Mouse (Mus musculus): Measurements from ENCODE around the gene Dennd5a. TPM values are rescaled to one million over a fixed set of nuclear protein-coding genes. Genes with fewer than 3 reads are reported as not detected.

The Dennd5a gene
- total RNA-seq, 2 experiments from 2014 or later = 228 to 243 TPM

DNA sequence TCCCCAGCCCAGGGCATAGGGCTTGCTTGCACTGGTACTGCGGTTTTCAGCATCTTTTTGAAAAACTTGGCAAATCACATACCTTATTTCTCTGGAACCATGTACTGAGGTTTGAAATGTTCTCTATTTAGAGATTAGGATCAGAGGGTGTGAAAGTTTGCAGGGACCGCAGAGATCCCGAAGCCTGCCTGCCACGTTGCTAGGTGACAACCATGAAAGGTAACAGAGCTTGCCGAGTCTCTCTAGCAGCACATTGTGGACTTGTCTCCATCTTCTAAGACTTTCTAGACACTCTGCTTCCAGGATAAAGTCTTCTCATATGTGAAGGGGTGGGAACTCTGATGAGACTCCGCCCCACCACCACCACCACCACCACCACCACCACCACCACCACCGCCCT, 108.3 kb downstream of the Dennd5a start:
- intact Hi-C loops (cut with DNase I) = no loop called here

DNA sequence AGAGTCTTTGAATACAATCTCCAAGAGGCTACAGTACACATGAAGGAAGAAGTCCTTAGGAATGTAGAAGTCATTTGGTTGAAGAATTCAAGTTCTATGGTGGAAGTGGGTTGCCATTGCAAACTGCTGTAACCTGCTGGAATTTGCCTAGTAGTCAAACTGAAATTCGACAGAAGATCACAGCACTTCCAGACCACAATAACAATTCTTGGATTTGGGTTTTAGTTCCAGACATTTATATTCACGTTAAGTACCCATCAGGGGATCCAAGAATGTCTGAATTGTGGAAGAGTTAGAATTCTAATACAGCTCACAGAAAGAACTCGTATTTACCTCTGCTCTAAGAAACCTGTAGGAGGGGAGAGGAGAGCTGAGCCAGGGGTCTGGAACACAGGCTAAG, 109.7 kb downstream of the Dennd5a start:
- intact Hi-C loops (cut with DNase I) = no loop called here
- no peak for DNase-seq (ENCODE audit: low spot score in 2 of 2)

More for the DNA sequence above, 108.3 kb downstream of the Dennd5a start:
- peak in 1 of 2 experiments; percentile 20 for DNase-seq (ENCODE audit: low spot score in 2 of 2)

DNA sequence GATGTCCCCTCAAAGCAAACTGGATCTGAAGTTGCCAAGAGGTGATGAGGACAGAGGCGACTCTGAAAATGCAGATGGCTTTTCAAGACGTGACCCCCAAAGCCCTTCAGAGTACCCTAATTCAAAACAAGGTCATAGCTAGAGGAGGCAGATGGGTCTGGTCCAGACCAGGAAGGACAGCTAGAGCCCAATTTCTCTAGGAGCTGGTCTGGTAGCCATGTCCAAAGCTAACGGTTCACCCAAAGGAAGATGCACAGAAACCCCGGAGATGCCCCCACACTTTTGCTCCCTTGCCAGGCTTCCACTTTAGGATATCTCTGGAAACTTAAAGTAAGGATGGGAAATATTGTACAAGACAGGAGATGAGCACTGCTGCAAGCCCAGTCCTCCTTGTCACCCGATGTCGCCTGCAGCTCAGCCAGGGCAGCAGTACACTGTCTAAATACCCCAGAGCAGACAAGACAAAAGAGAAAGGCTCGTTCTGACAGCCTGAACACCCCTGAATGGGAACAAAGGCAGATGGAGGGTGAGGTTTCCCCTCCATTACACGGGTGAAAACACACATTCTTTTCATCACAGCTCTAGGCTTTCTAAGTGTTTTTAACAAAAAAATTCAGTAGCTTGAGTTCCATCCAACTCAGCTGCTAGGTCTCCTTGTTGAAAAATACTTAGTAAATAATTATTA, 110.4 kb downstream of the Dennd5a start:
- no peak for DNase-seq (ENCODE audit: low spot score in 2 of 2)
- intact Hi-C loops (cut with DNase I) = no loop called here

DNA sequence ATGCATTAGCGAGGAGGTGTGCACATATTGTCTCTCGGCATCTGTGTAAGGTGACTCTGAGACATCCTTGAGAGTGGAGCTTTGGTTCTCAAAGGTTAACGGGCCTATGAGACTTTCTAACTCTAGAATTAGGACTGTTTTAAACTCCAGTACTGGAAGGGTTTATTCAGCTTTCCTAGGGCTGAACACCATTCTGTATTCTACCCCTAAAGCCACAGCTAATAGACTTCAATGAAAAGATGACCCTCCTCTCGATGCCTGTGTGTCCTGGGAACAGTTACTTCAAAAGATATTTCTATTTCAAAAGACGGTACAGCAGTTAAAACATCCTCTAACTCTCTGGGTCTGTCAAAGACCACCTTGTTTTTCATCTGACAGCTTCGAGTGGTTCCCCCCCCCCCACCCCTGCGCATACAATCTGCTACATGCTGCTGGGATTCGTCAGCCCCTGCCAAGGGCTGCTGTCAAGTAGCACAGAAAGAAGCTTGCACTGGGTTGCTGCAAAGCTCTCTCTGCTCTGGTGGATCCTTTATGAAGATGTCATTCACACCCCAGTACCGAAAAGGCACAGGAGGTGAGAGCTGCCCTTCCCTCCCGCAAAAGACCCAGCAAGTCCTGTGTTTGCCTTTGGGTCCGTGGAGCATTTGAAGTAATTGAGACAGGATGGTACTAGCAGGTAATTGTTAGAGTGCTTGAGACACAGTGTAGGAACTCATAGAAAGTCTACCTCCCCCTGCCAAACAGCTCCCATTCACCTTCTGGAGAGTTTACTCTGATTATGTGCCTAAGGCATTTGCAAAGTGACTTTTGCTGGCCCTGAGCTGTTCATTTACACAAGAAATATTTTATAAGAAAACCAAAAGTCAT, 111.2 kb downstream of the Dennd5a start:
- no peak for DNase-seq (ENCODE audit: low spot score in 2 of 2)
- intact Hi-C loops (cut with DNase I) = no loop called here

DNA sequence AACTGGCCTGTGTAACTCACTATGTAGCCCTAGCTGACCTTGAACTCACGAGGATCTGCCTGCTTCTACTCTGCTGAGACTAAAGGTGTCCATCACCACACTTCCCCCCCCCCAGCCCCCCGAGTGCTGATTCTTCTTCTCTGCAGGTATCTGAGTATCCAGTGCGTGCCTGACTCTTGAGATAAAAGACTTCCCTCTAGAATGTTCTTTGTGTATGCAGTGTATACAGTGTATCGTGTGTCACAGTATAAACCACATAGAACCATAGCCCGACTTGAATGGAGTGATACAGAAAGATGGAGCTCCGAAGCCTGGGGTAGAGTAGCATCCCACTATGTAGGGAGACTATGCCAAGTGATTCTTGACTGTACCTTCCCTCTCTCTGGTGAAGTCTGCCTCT, 116.2 kb downstream of the Dennd5a start:
- intact Hi-C loops (cut with DNase I) = no loop called here
- no peak for DNase-seq (ENCODE audit: low spot score in 2 of 2)

Other genes starting within 250 kb of the Dennd5a start
- not detected for gene BC051019, start 236.6 kb downstream of the Dennd5a start, total RNA-seq (2021)
- not detected for gene Ascl3, start 228.7 kb downstream of the Dennd5a start, total RNA-seq (2021)
- gene Tmem9b, start 207.6 kb downstream of the Dennd5a start, total RNA-seq (2021) = 10 to 100 TPM; 87.6 to 95.3 TPM
- gene Nrip3, start 178.4 kb downstream of the Dennd5a start, total RNA-seq (2021) = 10 to 100 TPM; 83.4 to 98.3 TPM
- 1 to 10 TPM in 1 of 2 experiments, under 1 TPM in 1; 0.94 to 1.2 TPM for gene Scube2, start 94.8 kb downstream of the Dennd5a start, total RNA-seq (2021)
- 10 to 100 TPM; 51.4 to 56.6 TPM for gene Tmem41b, start 26.5 kb upstream of the Dennd5a start, total RNA-seq (2021)
- gene Ipo7, start 57.8 kb upstream of the Dennd5a start, total RNA-seq (2021) = 100 to 1,000 TPM in 1 of 2 experiments, 10 to 100 TPM in 1; 92.1 to 100 TPM
- 10 to 100 TPM in 1 of 2 experiments, 1 to 10 TPM in 1; 9.0 to 15.3 TPM for gene Zfp143, start 100.7 kb upstream of the Dennd5a start, total RNA-seq (2021)
- gene Wee1, start 161.6 kb upstream of the Dennd5a start, total RNA-seq (2021) = 10 to 100 TPM; 24.7 to 25.0 TPM

Measured in left cerebral cortex, postnatal 36 days (tissue).